Mouse (Mus musculus) liver (tissue): ENCODE results near the gene Dhx57.
"Not testable (repeated sequence)": the region's sequence is repeated elsewhere in the genome, so short reads cannot be mapped to it uniquely, and the experiment has no call there.

Experiments
- DNase-seq: peaks from one replicate; pipeline ENCODE4 v3.0.0-alpha.2; 2020; ENCODE audit warnings: mixed read lengths

The Dhx57 gene

DNA sequence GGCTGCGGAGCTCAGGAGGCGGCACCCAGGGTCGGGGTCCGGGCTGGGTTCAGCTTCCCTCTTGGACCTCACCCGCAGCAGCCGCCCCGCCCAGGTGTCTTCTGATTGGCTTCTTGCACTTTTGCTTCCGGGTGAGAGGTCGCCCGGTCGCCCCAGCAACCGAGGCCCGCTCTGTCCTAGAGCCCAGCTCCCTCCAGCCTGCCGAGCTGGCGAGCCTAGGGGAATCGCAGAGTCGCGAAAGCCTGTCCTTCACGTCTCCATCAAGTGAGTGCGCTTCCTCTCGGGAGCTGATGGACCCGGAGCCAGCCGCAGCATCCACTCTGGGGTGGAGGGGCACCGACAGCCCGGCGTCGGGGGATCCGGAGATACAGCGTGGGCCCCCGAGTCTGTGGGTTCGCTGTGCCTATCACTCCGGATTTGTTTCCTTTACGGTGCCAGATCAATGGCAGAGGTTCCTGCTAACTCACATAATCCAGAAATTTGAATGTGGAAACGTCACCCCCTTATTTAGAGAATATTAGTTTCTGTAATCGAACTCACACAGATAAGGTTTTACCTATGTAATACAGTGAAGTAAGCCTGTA is at the start of gene Dhx57, which contains the start of gene Morn2:
Dhx57 (minus strand) TSS at position 403 of the 584 bp plus-strand sequence.
Morn2 (plus strand) TSS at position 130 of the 584 bp plus-strand sequence.
- peak; percentile 95 for DNase-seq

DNA sequence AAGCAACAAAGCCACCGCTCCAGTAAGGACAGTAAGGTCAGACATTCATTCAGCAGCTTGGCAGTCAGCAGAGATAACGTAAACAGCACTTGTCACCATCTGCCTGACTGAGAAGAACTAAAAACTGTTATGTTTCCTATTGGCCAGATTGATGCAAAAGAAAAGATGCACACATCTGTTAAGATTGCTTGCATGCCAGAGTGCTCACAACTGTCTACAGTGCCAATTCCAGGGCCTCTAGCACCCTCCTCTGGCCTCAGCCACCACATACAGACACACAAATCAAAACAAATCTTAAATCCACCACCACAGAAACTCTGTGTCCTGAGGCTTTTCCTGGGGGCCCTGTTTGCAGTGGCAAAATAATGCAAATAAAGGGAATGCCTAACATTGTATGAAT is 42.1 kb upstream of the Dhx57 start:
- no peak for DNase-seq

DNA sequence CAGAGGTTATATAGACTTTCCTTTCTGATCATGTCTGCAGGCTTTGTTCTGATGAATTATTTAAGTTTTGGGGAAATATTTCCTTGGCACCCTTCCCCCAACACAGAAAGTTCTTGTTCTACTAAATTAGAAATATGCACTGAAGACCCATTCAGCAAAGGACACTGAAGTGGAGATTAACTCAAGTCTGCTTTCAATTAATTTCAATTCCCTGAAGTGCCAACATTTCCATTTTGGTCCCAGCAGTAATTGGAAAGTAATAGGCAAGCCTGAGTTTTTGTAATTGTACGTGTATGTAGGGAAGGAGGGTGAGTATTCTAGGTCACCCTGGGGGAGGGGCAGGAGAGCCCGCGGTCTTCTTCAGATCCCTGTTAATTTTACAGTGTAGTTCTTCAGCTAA is 36.2 kb upstream of the Dhx57 start:
- DNase-seq: no peak

DNA sequence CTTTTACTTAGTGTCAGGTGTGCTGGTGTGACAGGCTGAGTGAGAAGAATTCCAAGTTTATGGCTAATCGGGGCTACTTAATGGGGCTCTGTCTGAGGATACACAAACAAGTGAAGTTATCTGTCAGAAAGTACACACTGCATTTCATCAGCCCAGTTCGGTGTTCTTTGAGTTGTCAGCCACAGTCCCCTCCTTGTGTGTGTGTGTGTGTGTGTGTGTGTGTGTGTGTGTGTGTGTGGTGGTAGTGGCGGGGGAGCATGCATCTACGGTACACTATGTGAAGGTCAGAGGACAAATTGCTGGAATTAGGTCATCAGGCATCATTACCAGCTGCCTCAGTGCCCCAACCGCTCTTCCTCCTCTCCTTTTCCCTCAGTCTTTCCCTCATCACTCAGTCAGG is 35.2 kb upstream of the Dhx57 start:
- DNase-seq: no peak

DNA sequence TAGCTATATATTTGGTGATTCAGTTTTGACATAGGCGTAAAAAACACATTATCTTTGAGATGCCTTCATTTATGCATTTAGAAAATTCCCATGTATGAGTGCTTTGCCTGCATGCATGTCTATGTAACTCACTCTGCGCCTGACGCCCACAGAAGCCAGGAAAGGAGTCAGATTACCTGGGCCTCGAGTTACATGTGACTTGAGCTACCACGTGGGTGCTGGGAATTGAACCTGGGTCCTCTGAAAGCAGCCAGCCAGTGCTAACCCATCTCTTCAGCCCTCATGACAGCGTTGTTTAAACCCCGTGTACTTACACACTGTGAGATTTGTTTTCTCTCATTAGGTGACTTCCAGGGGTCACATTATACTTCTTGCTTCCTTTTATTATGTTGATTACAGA is 34.2 kb upstream of the Dhx57 start:
- no peak for DNase-seq

DNA sequence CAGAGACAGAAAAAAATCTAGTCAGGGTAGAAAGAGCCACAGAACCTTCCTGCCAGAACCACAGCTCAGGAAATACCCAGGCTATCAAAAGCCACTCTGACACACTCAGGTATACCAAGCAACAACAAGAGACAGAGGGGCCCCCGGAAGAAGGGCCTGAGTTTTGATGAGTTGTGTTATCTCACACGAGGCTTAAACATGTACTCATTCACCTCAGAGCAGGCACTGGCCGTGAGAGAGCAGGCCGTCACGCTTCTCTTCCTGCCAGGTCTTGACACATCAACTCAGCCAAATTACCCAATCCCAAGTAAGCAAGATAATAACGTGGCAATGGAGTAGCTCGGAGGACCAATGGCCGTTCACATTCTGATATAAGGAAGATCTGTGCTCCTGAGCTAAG is 33.4 kb upstream of the Dhx57 start:
- no peak for DNase-seq

DNA sequence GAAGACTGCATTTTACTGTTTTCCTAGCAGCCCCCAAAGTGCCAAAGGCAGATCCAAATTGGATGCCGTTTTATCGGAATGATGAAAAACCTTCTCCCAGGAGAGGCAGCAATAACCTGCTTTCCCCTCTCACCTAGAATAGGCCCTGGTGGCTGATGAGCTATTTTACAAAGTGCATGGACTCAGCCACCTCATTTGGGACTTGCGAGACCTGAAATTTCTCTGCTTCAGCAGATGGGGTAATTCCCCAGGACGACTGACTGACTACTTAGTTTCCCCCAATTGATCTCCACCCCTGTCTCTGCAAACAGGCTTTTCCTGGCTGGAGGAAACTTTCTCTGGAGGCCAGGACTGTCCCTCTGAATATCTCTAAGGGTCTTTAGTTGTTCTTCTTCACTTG is 32.7 kb upstream of the Dhx57 start:
- no peak for DNase-seq

DNA sequence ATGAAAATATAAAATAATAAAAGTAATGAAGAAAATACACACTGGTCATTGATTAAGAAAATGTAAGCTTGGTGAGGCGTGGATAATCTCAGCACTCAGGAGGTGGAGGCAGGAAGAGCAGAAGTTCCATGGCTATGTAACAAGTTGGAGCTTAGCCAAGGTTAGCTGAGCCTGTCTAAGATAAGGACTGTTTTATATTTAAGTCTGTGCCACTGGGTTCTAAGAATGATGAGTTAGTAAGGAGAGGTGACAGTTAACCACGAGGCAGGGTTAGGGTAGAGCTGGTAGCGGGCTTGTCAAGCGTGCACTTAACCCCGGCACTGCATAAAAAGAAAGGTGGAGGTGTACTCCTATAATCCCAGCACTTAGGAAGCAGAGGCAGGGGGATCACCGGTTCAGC is 32.0 kb upstream of the Dhx57 start:
- no peak for DNase-seq

DNA sequence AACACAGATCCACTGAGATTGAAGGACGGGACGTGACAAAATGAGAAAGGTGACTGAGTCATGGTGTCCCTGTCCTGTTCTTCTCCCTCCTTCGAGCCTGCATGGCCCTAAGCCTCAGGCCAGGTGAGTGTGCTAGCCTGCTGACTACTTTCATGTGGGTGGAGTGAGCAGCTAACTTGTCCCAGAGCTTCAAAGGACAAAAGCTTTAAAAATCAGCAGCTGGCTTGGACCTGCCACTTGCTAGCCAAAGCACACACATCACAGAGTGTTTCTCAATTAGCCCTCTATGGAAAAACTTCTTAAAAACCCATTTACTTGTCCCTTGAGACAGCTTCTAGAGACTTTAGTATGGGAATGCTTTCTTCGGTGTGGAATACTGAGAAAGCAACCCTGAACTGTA is 22.1 kb upstream of the Dhx57 start:
- no peak for DNase-seq

DNA sequence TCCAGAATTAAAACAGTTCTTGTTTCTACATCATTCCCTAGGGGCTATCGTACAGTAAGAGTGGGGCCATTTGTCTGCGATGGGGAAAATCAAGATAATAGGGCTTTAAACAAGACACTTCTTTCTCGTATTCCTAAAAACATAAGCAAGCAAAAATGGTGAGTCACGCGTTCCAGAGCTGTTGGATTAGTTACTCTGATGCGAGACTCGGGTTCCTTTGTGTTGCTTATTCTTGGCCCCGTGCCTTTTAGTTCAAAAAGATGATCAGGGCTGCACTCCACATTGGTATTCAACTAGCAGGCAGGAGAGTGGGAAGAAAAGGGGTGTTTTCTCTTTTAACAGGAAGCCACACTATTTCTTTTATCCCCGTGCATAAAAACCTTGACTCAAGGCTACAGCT is 21.5 kb upstream of the Dhx57 start:
- DNase-seq: no peak

DNA sequence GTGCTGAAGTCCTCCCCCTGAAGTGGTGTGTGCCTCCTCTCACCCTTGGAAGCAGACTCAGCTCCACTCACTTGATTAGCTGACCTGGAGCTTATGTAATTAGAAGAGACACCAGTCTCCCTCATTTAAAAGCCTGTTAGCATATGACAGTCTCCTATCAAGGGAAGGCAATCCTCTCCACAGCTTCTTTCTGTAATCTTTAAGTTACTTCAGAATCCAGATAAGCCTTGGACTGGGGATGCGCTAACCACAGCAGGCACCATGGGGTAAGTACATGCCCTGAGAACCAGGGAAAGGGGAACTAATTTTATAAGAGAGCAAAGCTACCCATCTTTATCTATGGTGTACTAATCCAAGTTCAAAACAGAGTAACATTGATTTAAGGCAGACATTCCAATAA is 17.0 kb upstream of the Dhx57 start, which contains the start of gene Arhgef33:
Arhgef33 (plus strand) TSS at position 157 of the 400 bp plus-strand sequence.
- no peak for DNase-seq

DNA sequence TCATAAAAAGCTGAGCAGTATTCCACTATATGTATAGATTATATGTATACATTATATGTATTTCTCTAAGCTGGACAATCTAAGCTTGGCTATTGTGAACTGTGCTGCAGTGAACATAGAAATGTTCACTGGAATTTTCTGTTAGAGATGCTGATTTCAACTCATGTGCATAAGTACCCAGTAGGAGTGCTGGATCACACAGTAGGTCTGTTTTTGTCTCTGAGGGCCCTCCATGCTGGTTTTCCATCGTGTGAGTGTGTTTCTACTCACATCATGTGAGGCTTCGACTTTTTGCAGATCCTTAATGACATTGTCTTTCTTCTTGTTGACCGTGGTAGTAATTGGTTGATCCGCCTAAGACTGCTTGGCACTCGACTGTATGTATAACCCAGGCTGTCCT is 8.6 kb upstream of the Dhx57 start:
- no peak for DNase-seq

DNA sequence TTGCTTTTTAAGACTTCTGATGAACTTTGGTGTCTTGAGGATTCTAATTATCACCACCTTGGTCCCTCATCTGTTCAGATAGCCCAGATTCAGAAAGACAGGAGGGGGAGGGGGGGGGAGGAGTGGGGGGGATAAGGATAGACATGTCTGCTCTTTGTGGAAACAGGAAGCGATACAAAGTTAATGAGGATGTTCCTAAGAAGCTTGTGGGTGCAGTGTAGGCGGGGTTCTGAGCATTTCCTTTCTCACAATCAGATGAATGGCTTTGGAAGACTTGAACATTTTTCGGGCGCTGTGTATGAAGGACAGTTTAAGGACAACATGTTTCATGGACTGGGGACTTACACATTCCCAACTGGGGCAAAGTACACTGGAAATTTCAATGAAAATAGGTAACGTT is 5.0 kb upstream of the Dhx57 start:
- no peak for DNase-seq

DNA sequence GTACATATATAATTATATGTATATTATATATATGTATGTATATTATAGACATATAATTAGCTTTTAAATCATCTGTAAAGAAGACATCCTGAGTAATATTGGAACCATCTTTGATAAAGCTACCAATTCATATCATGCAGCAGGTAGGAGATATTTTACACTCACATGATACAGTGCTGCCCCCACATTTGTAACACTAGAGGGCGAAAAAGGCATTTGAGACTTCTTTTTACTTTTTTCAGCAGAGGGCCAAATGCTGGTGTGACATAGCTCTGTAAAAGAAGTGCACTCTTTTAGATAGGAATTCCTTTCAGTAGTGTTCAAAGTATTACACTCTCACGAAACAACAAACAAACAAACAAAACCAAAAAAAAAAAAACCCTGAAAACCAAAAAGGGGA is 872 bp upstream of the Dhx57 start:
- DNase-seq: peak; percentile 18

DNA sequence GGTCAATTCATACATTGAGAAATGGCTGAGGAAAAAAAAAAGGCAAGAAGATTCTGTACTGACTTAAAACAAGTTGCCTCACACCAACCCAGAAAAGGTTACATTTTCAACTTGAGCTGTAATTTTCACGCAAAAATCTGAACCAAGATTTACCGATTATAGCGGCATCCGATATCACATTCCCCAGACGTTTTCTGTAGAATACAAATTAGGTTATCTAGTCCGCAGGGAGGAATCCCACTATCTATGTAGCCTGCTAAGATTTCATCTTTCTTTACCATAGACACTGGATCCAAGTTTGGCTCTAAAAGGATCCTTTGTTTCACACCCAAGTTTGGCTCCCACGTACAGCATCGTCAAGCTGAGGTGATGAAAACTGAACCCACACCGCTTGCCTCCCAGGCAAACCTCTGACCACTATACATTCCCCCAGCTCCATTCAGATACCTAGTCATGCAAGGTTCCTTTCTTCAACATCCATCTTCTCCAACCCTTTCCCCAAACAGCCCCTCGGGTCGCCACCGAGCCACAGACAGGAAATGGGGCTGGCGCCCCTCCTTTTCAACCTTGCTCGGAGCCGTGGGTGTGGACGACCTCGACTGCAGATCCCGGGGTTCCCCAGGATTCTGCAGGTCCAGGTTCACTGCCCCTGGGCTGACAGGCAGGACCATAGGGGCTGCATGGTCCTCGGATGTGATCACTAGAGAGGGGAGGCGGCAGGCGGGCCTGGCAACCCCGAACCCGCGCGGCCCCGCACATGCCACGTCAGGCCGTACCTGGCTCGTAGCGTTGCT is 799 bp downstream of the Dhx57 start:
- no peak for DNase-seq

DNA sequence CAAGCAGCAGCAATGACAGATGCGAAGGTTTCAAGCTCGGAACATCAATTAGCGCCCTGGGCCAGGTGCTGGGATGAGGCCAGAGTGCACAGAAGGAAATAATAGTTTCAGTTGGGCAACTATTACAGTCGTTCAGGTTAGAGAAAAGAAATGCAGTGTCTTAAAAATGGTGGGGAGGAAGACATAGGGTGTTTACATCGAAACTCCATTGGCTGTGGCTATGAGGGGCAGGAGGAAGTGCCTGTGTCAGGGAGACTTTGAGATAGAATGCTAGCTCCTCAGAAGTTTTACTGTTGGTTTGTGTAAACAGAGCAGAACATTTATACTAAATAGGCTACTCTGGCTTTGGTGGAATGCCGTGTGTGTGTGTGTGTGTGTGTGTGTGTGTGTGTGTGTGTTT is 2.3 kb downstream of the Dhx57 start:
- no peak for DNase-seq

DNA sequence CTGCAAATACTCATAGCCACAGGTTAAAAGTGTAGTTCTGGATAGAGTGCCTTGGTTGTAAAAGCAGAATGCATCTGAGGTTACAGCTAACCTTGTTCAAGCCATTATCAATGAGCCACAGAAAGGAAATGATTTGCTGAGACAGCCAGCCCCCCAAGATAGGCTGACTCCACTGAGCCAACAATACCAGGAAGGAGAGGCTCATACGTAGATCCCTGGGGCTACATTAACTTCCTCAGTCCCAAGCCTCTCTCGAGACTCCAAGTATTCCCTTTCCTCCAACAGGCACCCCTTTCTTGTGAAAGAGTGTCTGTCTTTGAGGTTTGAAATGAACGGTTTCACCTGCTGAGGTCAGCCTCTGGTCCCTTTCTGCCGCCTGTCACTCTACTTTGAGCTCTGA is 5.8 kb downstream of the Dhx57 start:
- DNase-seq: no peak

DNA sequence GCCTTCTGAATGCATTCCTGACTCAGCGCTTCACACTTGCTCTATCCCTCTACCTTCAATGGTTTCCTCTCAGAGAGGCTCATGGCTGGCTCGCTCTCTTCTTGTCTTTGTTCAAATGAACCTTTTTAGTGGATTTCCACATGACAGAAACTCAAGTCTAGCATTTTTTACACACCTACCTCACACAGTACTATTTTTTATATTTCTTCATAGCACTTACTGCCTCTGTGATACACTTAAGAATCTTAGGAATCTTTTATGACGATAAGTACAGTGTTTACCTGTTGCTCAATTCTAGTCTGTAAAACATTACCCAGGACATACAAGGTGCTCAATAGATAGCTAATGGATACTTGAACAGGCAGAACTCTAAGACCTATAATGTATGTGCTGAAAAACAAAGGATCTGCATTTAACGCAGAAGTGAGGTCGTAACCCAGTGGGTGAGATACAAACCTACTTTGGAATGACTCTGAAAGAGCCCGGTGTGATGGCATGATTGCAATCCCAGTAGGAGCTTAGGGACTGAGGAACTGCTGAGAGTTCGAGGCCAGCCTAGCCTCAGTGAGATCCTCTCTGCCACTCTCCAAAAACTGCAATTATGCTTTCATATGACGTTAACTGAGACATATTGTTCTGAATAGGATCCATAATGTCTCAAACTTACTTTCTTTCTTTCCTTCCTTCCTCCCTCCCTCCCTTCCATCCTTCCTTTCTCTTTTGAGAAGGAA is 10.8 kb downstream of the Dhx57 start:
- DNase-seq: no peak

DNA sequence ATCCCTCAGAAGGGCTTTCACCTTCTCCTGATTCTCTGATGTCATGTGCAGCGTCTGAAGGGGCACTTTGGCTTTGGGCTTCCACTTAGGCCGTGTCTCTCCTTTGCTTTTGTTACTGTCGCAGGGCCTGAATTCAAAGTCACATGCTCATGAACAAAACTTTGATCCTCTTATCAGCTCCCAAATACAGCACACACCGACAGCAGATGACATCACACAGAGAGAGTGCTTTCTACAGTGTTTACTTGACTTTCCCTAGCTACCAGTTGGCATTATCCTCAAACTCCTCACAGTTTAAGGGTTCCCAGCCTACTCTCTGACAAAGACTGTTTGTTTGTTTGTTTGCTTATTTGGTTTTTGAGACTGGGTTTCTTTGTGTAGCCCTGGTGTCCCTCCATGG is 12.0 kb downstream of the Dhx57 start:
- no peak for DNase-seq

DNA sequence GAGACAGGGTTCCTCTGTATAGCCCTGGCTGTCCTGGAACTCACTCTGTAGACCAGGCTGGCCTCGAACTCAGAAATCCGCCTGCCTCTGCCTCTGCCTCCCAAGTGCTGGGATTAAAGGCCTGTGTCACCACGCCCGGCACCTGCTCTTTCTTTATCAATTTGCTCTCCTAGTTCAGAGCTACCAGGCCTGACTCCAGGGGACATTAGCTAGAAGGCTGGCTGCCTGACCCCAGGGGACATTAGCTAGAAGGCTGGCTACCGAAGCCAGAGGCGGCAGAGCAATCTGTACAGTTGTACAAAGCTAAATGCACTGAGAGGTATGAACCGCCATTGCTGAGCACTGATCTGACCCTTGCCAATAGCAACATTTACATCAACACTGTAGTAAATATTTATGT is 19.7 kb downstream of the Dhx57 start:
- not testable (repeated sequence) for DNase-seq

DNA sequence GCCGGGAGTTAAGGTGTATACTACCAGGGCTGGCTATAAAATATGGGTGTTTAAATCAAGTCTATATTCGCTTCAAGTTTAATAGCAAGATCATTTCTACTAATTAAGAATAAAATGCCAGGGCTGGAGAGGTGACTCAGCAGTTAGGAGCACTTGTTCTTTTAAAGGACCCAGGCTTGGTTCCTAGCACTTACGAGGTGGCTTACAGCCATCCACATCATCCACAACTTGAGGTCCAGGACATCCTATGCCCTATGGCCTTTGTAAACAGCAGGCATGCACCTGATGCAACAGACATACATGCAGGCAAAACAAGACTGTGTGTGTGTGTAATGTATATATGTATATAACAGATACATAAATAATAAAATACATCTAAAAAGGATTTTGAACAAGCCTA is 22.1 kb downstream of the Dhx57 start:
- DNase-seq: no peak

DNA sequence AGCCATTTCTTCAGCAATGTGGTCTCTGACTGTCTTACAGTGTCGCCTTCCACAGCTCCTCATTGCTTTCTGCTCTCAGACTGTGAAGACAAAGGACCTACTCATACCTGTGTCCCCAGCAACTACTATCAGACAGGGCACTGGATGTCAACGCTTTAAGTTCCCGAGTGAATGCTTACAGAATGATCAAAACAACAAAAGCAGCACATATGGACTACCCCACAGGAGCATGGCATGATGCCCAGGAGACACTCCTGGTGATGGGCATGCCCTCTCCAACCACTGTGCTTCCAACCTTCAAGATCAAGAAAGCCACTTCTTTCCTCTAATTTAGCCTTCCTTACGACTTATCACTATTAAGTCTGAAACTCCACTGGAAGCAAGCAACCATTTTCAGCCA is 23.2 kb downstream of the Dhx57 start:
- no peak for DNase-seq

DNA sequence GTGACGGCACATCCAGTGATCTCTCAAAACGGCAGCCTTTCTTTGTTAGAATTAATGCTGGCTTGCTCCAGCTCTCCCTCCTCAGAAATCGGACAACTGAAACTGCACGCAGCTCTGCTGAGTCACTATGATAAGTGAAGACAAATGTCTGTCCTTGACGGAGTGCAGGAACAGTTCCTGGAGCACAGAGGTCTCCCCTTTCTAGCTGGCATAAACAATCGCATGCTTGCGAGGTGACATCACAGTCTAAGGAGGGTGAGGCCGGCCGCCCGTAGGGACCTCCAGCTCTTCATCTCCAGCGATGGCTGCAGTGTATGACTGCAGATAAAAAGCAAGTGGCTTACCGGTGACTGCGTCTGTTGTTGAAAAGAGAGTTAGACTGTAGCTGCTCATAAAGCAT is 35.1 kb downstream of the Dhx57 start:
- DNase-seq: peak; percentile 31

DNA sequence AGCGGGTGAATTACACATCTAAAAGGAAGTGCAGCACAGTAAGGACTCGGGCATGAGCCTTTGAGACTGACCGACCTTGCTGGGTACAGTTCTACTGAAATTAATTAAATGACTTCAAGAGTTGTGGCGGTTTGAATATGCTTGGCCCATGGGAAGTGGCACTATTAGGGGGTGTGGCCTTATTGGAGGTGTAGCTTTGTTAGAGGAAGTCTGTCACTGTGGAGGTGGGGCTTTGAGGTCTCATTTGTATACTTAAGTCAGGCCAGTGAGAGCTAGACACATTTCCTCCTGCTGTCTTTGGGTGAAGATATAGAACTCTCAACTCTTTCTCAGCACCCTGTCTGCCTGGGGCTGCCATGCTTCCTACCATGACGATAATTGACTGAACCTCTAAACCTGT is 35.9 kb downstream of the Dhx57 start:
- no peak for DNase-seq
